Mouse (Mus musculus): ENCODE data around the gene Aldh1a3. TPM values are rescaled to one million over a fixed set of nuclear protein-coding genes. Genes with fewer than 3 reads are reported as not detected.
A peak's percentile ranks its signal among the peaks of the same experiment; 100 is the strongest.

The Aldh1a3 gene
- total RNA-seq (2021), result 1 to 10 TPM; 1.3 to 1.4 TPM
- long read RNA-seq, result 0 reads

DNA sequence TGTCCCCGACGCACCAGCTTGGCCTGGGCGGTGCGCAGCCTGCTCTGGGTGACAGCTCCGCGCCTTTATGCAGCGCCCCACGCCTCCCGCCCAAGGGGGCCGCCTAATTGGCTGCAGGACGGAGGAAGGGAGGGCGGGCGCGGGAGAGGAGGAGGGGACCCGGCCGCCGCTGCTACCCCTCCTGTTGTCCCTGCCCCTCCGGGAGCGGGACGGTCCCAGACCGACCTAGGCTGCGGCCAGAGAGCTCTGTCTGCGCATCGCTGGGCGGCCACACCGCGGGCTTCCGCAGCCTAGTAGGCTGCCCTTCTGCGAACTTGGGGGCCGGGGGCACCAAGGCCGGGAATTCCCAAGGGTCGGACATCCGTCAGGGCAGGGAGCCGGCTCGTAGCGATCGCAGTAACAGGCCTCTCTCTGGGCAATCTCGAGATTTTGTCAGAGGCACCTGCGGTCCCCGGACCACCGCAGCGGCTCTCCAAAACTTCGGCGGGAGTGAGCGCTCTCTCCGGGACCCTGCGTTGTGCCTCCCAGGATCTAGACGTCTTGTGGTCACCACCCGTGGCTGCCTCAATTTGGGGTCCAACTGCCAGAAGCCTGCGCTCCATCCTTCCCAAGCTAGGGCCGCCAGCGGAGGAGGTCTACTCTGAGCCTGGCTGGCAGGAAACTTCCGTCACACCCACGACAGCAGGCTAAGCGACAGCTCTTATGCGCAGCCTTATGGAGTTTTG is at the start of gene Aldh1a3:
Aldh1a3 (minus strand) TSS at position 81 of the 725 bp plus-strand sequence.
- DNase-seq (ENCODE audit: low spot score in 2 of 2), result peak; percentile 4 to 31

- DNase-seq (ENCODE audit: low spot score in 2 of 2), result no peak
Measured at GRCm38 (mm10) chr7:66476289-66476688, 49.0 kb upstream of the Aldh1a3 start.

DNA sequence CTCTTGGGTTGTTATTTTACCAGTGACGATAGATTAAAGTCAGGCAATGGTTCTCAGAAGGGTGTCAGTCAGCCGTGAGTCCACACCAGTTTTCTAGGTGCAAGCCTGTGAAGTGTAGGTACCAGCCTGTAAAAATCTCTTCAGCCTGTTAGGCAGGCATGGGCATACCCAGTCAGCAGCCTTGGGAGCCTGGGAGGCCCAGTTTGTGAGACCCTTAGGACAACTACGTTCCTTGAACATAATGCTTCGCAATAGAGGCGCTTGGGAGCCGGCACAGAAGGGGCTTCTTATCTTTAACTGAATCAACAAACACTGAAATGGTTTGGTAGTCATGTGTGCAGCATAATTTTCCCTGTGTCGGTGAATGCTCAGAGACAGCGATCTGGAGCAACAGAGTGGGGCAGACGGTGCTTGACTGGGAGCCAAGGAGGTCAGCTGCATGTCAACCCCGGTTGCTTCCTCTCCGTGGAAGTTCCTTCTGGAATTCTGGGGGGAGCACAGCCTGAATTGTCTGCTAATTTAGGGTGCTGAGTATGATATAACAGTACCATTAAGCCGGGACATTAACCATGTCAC is 44.4 kb upstream of the Aldh1a3 start:
- no peak for DNase-seq (ENCODE audit: low spot score in 2 of 2)

DNA sequence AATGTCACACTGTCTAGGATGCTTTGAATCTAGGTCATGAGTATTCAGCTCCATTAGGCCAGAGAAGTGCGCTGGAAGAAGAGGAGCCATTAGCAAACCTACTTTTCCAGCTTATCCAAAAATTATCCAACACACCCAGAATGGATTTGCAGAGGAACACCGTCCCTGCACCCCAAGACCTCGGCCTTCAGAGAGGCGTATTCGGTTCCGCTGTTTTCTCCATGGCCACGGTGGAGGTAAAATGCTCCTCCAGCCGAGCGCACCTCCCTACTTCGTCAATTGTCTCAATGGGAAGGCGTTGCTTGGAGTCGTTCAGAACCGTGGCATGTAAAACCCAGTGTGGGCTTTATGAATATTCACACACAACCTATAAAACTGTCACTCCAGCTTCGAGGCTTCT is 39.3 kb upstream of the Aldh1a3 start:
- no peak for DNase-seq (ENCODE audit: low spot score in 2 of 2)

GRCm38 (mm10) chr7:66465241-66465640 is 37.9 kb upstream of the Aldh1a3 start:
- DNase-seq (ENCODE audit: low spot score in 2 of 2), result peak in 1 of 2 experiments; percentile 17

DNA sequence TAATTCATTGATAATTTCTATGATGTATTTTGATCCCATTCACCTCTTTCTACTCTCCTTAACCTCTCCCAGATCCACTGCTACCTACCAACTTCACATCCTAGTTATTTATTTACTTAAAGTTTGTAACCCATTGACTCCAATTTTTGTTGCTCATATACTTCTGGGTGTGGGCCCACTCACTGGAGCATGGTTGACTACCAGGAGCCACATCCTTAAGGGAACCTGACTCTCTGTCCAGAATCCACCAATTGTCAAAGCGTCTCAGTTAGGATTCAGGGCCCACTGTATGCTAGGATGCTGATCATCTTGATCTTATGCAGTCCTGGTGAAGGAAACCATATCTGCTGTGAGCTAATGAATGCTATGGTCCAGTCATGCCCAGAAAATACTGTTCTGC is 35.8 kb upstream of the Aldh1a3 start:
- DNase-seq (ENCODE audit: low spot score in 2 of 2), result no peak

DNA sequence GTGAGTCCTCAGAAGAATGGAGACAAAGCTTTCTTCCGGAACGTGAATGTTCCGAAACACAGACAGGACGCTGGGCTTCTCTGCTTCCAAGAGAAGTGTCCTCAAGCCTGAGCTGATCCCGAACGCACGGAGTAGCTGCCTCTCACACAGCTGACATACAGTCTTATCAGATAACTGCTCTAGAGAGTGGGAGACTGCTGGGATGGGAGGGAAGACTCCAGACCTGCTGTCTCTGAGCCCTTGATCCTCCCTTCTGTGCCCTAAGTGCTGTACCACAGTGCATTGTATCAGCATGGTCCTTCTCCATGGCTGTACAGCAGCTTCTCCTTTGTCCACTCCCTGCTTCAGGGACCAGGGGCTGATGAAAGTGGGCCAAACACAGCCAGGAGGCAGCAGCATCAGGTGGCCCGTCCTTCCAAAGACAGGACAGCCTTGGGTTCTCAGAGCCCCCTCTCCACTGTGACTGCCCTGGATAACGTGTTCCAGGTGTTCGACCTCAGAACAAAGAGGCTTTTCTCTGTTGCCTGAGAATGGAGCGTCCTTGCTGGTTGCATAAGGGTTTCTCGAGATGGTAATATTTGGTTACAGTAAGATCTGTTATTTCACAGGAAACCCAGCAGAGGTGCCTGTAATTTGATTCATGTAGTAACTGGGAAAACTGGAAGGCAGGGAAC is 24.4 kb upstream of the Aldh1a3 start:
- no peak for DNase-seq (ENCODE audit: low spot score in 2 of 2)

GRCm38 (mm10) chr7:66449971-66450752 is 22.8 kb upstream of the Aldh1a3 start:
- no peak for DNase-seq (ENCODE audit: low spot score in 2 of 2)

GRCm38 (mm10) chr7:66448786-66449540 is 21.6 kb upstream of the Aldh1a3 start:
- no peak for DNase-seq (ENCODE audit: low spot score in 2 of 2)

GRCm38 (mm10) chr7:66448304-66448703 is 21.0 kb upstream of the Aldh1a3 start:
- no peak for DNase-seq (ENCODE audit: low spot score in 2 of 2)

- no peak for DNase-seq (ENCODE audit: low spot score in 2 of 2)
Measured at GRCm38 (mm10) chr7:66446860-66447259, 19.5 kb upstream of the Aldh1a3 start.

DNA sequence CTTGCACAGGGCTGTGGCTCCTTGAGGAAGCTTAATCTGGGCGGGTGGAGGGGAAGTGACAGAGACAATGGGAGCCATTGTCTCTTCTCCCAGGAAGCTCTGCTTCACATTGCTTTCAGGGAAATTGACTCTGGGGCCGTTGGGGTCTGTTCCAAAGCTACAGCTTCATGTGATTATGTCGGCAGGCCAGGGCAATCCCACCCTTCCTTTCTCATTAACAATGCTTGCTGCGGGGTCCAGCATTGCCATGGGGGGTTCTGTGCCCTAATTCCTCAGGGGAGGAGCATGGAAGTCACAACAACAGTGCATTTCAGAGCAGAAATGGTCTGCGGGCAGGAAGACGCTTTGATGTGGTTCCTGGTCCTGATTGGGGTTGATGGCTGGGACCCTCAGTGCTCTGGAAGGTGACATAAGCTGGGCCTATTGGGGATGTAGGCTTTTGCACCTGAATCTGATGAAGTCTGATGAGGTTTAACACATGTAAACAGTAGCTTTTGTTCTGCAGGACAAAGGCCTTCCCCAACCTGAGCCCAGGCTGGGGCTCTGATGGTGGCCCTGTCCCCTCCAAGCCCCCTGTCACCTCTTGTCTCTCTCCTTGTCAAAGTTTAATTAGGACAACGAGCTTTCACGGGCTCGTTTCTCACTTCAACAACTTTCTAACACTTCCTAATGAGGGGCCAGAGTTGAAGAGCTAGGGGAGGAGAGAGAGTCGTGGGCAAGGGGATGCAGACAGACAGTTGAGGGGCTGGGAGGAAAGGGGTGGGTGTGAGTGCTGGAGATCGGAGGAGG is 18.0 kb upstream of the Aldh1a3 start:
- no peak for DNase-seq (ENCODE audit: low spot score in 2 of 2)

- no peak for DNase-seq (ENCODE audit: low spot score in 2 of 2)
Measured at GRCm38 (mm10) chr7:66444706-66445105, 17.4 kb upstream of the Aldh1a3 start.

GRCm38 (mm10) chr7:66442501-66443369 is 15.4 kb upstream of the Aldh1a3 start:
- DNase-seq (ENCODE audit: low spot score in 2 of 2), result peak in 1 of 2 experiments; percentile 26

DNA sequence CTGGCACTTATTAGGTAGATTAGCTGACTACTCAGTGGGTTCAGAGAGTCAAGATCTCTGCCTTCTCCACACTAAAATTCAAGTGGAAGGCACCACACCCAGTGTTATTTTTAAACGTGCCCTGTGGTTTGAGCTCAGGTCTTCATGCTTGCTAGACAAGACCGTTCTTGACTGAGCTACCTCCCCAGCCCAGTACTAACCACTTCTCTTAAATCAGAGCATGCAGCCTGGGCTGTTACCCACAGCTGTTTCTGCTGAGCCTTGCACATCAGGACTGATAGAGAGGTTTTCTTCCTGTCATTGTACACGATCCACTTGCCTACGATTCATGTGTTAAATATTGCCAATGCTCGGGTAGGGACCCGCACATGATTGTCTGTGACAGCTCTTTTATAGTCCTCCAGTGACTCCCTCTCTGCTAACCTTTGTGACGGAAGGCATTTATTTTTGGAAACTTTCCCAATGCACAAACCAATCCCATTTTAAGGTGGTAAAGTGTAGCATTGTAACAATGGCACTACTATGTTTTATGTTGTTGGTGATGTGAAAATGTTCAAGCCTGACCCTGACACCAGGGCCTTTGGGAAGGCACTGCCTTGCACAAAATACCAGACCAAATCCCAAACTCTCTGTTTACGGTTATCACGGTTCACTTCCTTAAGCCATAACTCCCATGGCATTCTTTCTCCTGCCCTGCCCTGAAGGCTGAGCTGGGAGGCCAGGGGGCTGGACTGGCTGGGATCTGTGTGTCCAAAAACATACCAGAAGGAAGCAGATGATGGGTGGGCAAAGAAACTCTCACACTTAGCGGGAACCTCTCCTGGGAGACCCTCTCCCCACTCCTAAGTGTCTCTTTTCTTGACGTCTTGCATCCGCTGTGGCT is 11.7 kb upstream of the Aldh1a3 start:
- no peak for DNase-seq (ENCODE audit: low spot score in 2 of 2)

DNA sequence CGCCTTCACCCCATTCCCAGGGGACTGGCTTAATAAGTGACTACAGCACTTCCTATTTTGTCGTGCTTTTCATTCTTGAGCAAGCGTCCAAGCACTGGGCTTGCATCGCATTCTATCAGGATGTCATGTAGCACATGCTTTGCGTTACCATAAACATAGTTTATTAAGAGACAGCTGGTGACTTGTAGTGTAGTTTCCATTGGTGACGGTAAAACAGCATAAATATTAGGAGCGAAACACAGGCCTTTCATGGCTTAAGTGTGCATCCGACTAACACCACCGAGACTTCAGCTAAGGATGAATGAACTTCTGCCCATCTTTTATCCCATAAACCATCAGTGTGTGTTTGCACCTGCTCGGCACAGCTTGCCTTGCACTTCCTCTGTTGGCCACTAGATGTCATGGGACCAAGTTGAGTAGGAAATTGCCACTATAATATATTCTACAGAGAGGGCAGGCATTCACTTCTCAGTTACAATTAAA is 7.2 kb upstream of the Aldh1a3 start:
- peak; percentile 31 to 85 for DNase-seq (ENCODE audit: low spot score in 2 of 2)

- DNase-seq (ENCODE audit: low spot score in 2 of 2), result no peak
Measured at GRCm38 (mm10) chr7:66427053-66427436, 272 bp downstream of the Aldh1a3 start.

DNA sequence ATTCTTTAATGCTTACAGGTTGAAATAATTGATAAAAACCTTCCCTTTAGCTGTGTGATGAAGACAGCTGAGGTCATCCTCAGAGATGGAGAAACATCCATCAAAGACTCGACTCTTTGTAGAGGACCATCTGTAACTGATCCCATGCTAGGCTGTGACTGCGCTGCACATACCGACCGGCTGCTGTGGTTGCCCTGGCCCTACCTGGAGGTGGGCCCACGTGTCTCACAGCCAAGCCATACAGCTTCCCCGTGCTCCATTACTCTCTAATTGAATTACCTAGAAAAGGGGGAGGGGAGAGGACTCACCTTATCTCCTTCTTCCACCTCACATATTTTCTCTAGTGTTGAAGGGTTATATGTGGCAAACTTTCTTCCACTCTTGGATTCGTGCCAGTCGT is 5.4 kb downstream of the Aldh1a3 start:
- no peak for DNase-seq (ENCODE audit: low spot score in 2 of 2)

All from layer of hippocampus, adult 18-20 months (tissue).